Mouse (Mus musculus) embryonic fibroblast, embryonic 13.5 days (primary cell): ENCODE data around the gene Tango6. TPM values are rescaled to one million over a fixed set of nuclear protein-coding genes. Genes with fewer than 3 reads are reported as not detected.

Source experiments
- H3K27ac ChIP-seq: 2 replicates; pipeline ENCODE4 v1.5.1; 2012; ENCODE audit warnings: low read length, control low read depth, inconsistent platforms; ENCODE audit not compliant: insufficient read depth
- H3K4me1 ChIP-seq: 2 replicates; pipeline ENCODE4 v1.6.1; 2011; ENCODE audit warnings: low read length; ENCODE audit not compliant: control insufficient read depth, insufficient read depth
- H3K4me3 ChIP-seq: 2 replicates; pipeline ENCODE4 v1.5.1; 2011; ENCODE audit warnings: mild to moderate bottlenecking, control low read depth, low read length; ENCODE audit not compliant: insufficient read depth
- CTCF ChIP-seq: IDR thresholded peaks from 2 replicates; pipeline ENCODE4 v1.5.1; 2011; ENCODE audit warnings: mild to moderate bottlenecking, control low read depth, low read length, moderate library complexity, borderline replicate concordance; ENCODE audit not compliant: insufficient read depth
- POLR2A ChIP-seq: IDR thresholded peaks from 2 replicates; pipeline ENCODE4 v1.6.1; 2011; ENCODE audit warnings: low read depth, mild to moderate bottlenecking, control low read depth, low read length, moderate library complexity
- polyA plus RNA-seq: library from polyadenylated mRNA; stranded (reverse); fragments of >200 nt; gene quantifications from 2 replicates; pipeline ENCODE4 v1.2.4, GENCODE M21; 2011; ENCODE audit warnings: low read depth; ENCODE audit not compliant: missing spikeins, insufficient read length

Gene Tango6
- polyA plus RNA-seq, 1 experiment = 7.2 TPM

DNA sequence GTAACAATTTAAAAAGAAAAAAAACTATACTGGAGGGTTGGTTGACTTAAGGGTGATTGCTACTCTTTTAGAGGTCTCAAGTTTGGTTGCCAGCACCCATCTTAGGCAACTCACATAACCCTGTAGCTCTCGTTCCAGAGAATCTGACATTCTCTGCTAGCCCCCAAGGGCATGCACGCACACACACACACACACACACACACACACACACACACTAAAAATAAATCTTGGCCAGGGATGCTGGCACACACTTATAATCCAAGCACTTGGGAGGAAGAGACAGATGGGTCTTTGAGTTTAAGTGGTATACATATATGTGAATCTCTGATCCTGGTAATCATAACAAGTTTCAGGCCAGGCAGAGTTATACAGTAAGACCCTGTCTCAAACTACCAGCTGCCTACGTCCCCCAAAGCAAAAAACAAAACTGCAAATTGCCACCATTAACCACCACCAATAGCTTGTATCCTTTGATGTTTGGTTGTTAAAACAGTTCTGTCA is 14.9 kb downstream of the Tango6 start:
- TF ChIP-seq POLR2A = no peak
- no peak for TF ChIP-seq CTCF
- Histone ChIP-seq H3K4me1 (peaks cover 3% of the 10 kb centered on the region; the same call in 1 of the 2 replicates), H3K27ac (no peak overlapping the region), H3K4me3 (no peak overlapping the region)

DNA sequence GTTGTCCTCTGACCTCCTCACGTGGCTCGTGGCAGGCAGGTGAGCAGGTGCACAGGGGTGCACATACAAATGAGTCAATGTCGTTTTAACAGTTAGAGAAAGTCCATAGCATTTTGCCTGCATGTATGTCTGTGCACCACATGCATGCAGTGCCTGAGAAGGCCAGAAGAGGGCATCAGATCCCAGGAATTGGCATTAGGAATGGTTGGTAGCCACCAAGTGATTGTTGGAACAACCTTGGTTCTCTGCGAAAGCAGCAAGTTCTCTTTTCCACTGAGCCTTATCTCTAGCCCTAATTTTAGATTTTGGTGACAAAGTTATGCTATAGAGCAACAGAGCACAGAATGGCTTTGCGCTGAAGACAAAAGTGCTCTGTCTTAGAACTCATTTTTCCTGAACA is 16.7 kb downstream of the Tango6 start:
- TF ChIP-seq POLR2A (no peak), CTCF (peak; percentile 48; the same call in 1 of the 2 replicates)
- H3K4me1 ChIP-seq = peaks cover 3% of the 10 kb centered on the region; the same call in 1 of the 2 replicates
- H3K27ac ChIP-seq = no peak overlapping the region
- no peak overlapping the region for H3K4me3 ChIP-seq

DNA sequence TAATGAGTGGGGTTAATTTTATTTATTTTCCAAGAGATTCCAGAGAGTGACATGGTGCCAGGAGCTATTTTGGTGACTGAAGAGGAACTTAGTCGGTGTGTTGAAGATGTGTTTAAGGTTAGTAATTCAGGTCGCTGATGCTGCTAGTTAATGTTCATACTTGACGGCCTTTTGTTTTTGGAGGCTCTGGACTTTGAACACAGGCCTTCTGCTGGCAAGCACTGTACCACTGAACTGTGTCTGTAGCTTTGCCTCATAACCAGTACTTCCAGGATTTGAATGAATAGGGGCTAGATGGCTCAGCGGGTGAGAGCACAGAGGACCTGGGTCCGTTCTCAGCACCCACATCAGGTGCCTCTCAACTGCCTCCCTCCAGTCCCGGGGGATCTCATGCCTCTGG is 17.3 kb downstream of the Tango6 start:
- Histone ChIP-seq H3K4me1 (peaks cover 3% of the 10 kb centered on the region; the same call in 1 of the 2 replicates), H3K4me3 (no peak overlapping the region), H3K27ac (no peak overlapping the region)
- TF ChIP-seq CTCF (no peak), POLR2A (no peak)

DNA sequence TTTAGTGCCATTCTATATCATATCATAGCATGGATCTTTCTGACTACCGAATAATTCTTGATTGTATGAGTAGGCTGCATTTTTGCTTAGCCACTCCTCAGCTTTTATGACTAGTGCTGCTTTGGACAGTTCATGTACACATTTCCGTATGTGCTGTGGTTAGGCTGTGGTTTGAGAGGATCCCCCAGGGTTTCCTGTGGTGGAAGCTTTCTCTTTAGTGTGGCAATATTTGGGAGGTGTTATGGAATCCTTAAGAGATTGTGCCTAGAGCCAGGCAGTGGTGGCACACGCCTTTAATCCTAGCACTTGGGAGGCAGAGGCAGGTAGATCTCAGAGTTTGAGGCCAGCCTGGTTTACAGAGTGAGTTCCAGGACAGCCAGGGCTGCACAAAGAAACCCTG is 18.5 kb downstream of the Tango6 start:
- Histone ChIP-seq H3K4me1 (peaks cover 3% of the 10 kb centered on the region; the same call in 1 of the 2 replicates), H3K4me3 (no peak overlapping the region), H3K27ac (no peak overlapping the region)
- no peak for TF ChIP-seq CTCF
- no peak for TF ChIP-seq POLR2A

DNA sequence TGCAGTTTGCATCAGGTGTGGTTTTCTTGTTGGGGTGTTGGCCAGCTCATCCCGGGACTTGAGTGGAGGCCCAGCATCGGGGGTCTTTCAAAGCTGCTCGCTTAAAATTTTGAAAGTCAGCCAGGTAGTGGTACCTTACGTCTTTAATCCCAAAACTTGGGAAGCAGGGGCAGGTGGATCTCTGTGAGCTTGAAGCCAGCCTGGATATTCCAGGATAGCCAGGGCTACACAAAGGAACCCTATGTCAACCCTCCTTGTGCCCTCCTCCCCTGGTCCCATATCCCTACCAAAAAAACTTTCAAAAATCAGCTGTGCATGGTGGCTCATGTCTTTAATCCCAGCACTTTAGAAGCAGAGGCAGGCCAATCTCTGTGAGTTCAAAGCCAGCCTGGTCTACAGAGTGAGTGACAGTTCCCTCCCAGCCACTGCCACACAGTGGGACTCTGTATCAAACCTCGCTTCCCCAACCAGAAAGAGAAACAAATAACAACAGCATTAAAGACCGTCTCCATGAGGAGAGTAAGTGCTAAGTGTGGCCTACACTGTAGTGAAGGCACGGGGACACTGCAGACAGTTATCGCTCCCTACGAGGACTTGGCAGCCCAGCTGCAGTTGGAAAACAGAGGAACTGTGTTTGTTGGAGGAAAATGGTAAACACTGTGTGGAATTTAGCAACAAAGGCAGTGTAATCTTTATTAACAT is 21.5 kb downstream of the Tango6 start:
- peaks cover 3% of the 10 kb centered on the region; the same call in 1 of the 2 replicates for H3K4me1 ChIP-seq
- no peak overlapping the region for H3K27ac ChIP-seq
- TF ChIP-seq CTCF = no peak
- no peak for TF ChIP-seq POLR2A
- no peak overlapping the region for H3K4me3 ChIP-seq

DNA sequence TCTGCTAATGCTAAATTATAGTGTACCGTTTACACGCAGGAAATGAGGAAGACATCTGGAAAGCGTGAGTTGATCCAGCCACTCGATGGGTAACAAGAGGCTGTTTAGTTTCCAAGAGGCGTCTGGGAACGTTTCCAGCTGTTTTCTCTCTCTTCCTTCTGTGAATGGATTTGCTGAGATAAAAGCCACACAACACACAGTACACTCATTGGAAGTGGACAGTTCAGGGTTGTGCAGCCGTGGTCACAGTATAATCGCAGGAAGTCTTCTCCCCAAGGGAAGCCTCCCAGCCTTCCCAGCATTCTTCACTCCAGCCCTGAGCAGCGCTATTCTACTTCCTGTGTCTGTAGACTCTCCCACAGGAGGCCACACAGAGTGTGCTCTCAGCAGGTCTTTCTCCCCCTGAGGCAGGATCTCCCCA is 22.0 kb downstream of the Tango6 start:
- Histone ChIP-seq H3K27ac (no peak overlapping the region), H3K4me1 (peaks cover 3% of the 10 kb centered on the region; the same call in 1 of the 2 replicates), H3K4me3 (no peak overlapping the region)
- TF ChIP-seq CTCF = no peak
- TF ChIP-seq POLR2A = no peak

DNA sequence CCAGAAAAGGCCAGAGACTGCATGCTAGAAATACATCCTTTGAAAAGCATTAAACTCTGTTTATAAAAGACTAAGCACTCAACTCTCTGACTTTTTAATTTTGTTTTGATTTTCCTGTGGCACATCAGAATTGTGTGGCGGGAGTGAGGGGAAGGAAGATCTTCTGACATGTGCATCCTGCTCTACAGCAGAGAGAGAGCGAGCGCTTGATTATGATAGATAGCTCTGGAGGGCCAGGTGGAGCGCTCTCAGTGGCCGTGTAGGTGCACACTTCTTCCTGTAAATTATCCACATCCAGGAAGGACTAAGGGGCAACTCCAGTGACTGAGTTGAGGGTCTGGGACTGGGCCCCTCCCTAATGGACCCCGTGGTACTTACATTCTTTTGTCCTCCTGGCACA is 23.3 kb downstream of the Tango6 start:
- TF ChIP-seq POLR2A = no peak
- TF ChIP-seq CTCF = no peak
- H3K4me3 ChIP-seq = no peak overlapping the region
- H3K27ac ChIP-seq = no peak overlapping the region
- H3K4me1 ChIP-seq = no peaks in the 10 kb centered on the region

DNA sequence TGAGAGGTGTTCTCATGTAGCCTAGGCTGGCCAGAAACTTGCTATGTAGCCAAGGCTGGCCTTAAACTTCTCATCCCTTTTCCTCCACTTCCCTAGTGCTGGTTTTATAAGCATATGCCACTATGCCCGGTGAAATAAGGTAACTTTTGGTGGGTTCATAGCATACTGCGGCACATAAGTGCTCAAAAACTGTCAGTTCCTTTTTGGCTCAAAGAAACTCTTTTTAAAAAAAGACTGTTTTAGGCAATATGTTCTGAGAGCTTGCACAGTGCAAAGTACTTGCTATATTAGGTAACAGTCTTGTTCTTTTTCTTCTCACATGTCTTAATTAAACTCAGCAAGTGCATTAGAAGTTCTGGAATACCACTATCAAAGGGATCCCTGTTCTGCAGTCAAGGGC is 27.1 kb downstream of the Tango6 start:
- H3K27ac ChIP-seq = no peak overlapping the region
- TF ChIP-seq CTCF (no peak), POLR2A (no peak)
- H3K4me1 ChIP-seq = no peaks in the 10 kb centered on the region
- no peak overlapping the region for H3K4me3 ChIP-seq

DNA sequence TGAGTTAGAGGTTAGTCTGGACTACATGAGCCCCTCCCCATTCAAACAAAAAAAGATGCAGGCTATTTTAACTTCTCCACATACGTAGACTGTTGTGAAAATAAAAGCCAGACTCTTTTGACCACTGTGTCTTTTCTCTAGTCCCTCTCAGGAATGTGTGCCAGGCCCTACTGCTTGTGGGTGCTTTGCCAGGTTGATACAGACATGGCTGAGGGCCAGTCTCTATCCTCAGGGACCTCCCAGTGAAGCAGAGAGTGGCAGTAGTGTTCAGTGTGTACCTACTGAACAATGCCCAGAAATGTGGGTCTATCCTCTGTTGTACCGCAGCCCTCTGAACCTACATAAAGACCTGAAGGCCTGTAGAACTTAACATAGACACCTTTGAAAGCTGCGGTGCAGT is 29.6 kb downstream of the Tango6 start:
- TF ChIP-seq CTCF = no peak
- TF ChIP-seq POLR2A = no peak
- Histone ChIP-seq H3K27ac (no peak overlapping the region), H3K4me1 (no peaks in the 10 kb centered on the region), H3K4me3 (no peak overlapping the region)

DNA sequence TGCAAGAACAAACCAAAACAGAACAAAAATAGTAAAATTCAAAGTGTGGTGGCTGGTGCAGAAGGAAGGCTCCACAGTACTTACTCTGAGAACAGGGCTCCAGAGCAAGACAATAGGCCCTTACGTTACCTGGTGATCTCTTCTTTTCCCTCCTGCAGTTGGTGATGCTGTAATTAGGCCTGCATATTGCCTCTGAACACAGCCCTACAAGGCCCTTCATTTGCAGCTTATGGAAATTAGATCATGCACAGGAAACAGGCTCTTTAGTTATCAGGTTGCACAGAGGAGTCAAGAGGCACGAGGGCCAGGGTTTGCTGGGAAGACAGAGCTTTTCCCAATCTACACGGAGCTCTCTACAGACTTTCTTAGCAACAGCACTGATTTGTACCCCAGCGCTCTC is 31.4 kb downstream of the Tango6 start:
- no peak overlapping the region for H3K4me3 ChIP-seq
- H3K27ac ChIP-seq = no peak overlapping the region
- H3K4me1 ChIP-seq = 0 out of 2 replicates have a peak, but pooled peaks cover 2% of the 10 kb centered on the region
- TF ChIP-seq POLR2A (no peak), CTCF (no peak)
